Mouse (Mus musculus) liver, embryonic 11.5 days (tissue): ENCODE results near the gene Nlgn1. TPM values are rescaled to one million over a fixed set of nuclear protein-coding genes. Genes with fewer than 3 reads are reported as not detected.

ENCODE experiments used
- ATAC-seq: fragments of 200-750 bp; cut with Nextera tagmentation; replicated peaks from 2 replicates; pipeline ENCODE4 v1.8.0; 2017; ENCODE audit warnings: moderate number of reproducible peaks, mild to moderate bottlenecking, moderate TSS enrichment, moderate library complexity; ENCODE audit not compliant: low FRiP score
- DNase-seq: peaks from one replicate; pipeline ENCODE4 v3.0.0-alpha.2; 2017; ENCODE audit warnings: low spot score
- H3K27ac ChIP-seq: fragments of 300-500 bp; sonication (generic); 2 replicates; pipeline ENCODE4 v1.5.1; 2014; ENCODE audit warnings: mild to moderate bottlenecking, low read depth, low read length, control low read depth
- H3K27me3 ChIP-seq: fragments of 300-500 bp; sonication (generic); replicated peaks from 2 replicates; pipeline ENCODE4 v1.6.1; 2014; ENCODE audit warnings: low read length, mixed read lengths; ENCODE audit not compliant: control insufficient read depth, insufficient read depth
- H3K36me3 ChIP-seq: fragments of 300-500 bp; sonication (generic); 2 replicates; pipeline ENCODE4 v1.6.1; 2014; ENCODE audit warnings: mild to moderate bottlenecking, low read length, moderate library complexity, mixed read lengths; ENCODE audit not compliant: control insufficient read depth, insufficient read depth
- H3K4me1 ChIP-seq: fragments of 300-500 bp; sonication (generic); replicated peaks from 2 replicates; pipeline ENCODE4 v1.6.1; 2014; ENCODE audit warnings: low read length, mixed read lengths; ENCODE audit not compliant: control insufficient read depth, insufficient read depth
- H3K4me2 ChIP-seq: fragments of 300-500 bp; sonication (generic); 2 replicates; pipeline ENCODE4 v1.6.1; 2014; ENCODE audit warnings: mild to moderate bottlenecking, control low read depth, moderate library complexity
- H3K4me3 ChIP-seq: fragments of 300-500 bp; sonication (generic); 2 replicates; pipeline ENCODE4 v1.5.1; 2014; ENCODE audit warnings: low read depth, low read length, control low read depth
- H3K9ac ChIP-seq: fragments of 300-500 bp; sonication (generic); 2 replicates; pipeline ENCODE4 v1.6.1; 2014; ENCODE audit warnings: low read depth, low read length, control low read depth
- H3K9me3 ChIP-seq: fragments of 300-500 bp; sonication (generic); 2 replicates; pipeline ENCODE4 v1.6.1; 2016; ENCODE audit warnings: low read length, inconsistent platforms, mixed read lengths; ENCODE audit not compliant: control insufficient read depth
- WGBS: fragments of 180-500 bp; shearing (Covaris S2); extraction: QIAGEN DNeasy Blood & Tissue Kit; methylation state at CpG from one replicate; pipeline ENCODE4 v1.1.7; 2014; 5-methylcytosine and 5-hydroxymethylcytosine counted together
- polyA plus RNA-seq: library from polyadenylated mRNA; unstranded; fragments of >200 nt; fragmentation: Nextera tagmentation; extraction: Ambion mirVana; gene quantifications from 2 replicates; pipeline ENCODE4 v1.2.1, GENCODE M21; 2014

Gene Nlgn1
- polyA plus RNA-seq, 1 experiment from 2014 or later: 0.11 TPM

DNA sequence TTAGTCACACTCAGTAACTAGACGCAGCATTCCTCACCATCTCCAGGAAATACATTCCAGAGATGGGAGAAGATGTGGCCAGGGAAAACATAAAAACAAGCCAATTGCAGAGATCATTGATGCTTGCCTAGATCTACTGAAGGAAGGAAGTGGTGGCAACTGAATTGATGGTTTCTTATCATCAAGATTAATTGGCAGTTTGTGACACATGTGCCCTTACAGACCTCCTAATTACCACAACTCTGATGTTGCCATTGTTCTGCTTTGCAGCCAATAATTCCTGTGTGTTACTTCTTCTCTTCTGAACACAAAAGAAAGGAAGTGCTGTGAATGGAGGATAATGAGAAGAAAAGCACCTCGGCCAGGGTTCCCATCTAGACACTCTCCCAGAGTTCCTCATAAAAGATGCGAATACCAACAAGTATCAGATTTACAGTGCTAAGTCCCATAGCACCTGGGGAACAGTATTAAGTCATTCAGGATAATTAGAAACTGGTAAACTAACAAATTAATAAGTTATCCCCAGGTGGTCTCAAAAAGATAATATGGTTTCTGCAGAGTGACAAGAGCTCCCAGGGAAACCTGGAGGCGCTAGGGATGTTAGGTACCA is 104.0 kb downstream of the Nlgn1 start:
- 47% methylated on average over 4 of the region's 4 CpGs for WGBS
- Histone ChIP-seq H3K27ac (no peak overlapping the region), H3K4me1 (no peaks in the 10 kb centered on the region), H3K9me3 (no peaks in the 10 kb centered on the region), H3K4me3 (no peak overlapping the region), H3K4me2 (no peak overlapping the region), H3K36me3 (no peaks in the 10 kb centered on the region), H3K27me3 (no peaks in the 10 kb centered on the region), H3K9ac (no peak overlapping the region)
- DNase-seq (no peak), ATAC-seq (no peak)

DNA sequence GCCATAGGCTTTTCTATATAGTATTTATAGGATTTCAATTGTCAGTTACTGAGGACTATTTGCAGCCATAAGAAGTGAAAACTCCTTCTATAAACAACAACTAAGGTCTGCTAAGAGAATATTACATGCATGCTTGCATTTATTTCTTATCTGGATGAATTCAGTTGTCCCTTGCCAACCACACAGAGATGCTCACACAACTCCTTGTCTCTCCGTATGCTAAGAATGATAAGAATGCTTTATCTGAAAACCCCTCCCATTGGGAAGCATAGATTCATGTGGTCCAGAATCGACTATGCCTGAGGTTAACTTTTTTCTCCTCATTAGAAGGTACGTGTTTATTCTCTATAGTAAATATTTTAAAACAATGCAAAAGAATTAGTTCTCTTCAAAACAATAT is 108.8 kb downstream of the Nlgn1 start:
- Histone ChIP-seq H3K9me3 (no peaks in the 10 kb centered on the region), H3K4me3 (no peak overlapping the region), H3K27me3 (no peaks in the 10 kb centered on the region), H3K4me2 (no peak overlapping the region), H3K9ac (no peak overlapping the region), H3K36me3 (no peaks in the 10 kb centered on the region), H3K27ac (no peak overlapping the region), H3K4me1 (no peaks in the 10 kb centered on the region)
- DNase-seq: no peak
- no peak for ATAC-seq
- WGBS: 58% methylated on average over 3 of the region's 3 CpGs

GRCm38 (mm10) chr3:26216231-26216630 is 116.0 kb downstream of the Nlgn1 start:
- H3K4me2 ChIP-seq: no peak overlapping the region

DNA sequence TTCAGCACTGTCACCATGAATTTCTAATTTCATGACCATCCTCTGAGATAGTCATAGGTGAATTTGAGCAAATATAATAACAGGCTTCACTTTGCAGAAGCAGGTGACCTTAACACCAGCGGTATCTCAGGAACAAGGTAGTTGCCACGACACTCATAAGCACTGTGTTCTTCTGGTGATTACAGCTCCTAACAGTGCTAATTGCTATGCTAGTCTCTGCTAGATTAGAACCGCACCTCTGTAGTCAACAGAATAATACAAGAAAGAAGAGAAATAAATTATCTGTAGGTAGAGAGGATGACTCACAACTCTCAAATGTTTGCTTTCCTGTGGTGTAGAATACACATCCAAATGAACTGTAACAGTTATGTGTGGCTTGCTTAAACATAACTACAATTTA is 129.6 kb downstream of the Nlgn1 start:
- Histone ChIP-seq H3K9ac (no peak overlapping the region), H3K27me3 (no peaks in the 10 kb centered on the region), H3K27ac (no peak overlapping the region), H3K4me1 (no peaks in the 10 kb centered on the region), H3K36me3 (no peaks in the 10 kb centered on the region), H3K4me2 (no peak overlapping the region), H3K4me3 (no peak overlapping the region), H3K9me3 (no peaks in the 10 kb centered on the region)
- DNase-seq (no peak), ATAC-seq (no peak)
- 68% methylated on average over 3 of the region's 3 CpGs for WGBS

More at GRCm38 (mm10) chr3:26216231-26216630, 116.0 kb downstream of the Nlgn1 start:
- Histone ChIP-seq H3K36me3 (no peaks in the 10 kb centered on the region), H3K27ac (no peak overlapping the region), H3K4me3 (no peak overlapping the region), H3K27me3 (no peaks in the 10 kb centered on the region), H3K4me1 (no peaks in the 10 kb centered on the region), H3K9me3 (no peaks in the 10 kb centered on the region), H3K9ac (no peak overlapping the region)
- 68% methylated on average over 5 of the region's 5 CpGs for WGBS
- DNase-seq (no peak), ATAC-seq (no peak)

DNA sequence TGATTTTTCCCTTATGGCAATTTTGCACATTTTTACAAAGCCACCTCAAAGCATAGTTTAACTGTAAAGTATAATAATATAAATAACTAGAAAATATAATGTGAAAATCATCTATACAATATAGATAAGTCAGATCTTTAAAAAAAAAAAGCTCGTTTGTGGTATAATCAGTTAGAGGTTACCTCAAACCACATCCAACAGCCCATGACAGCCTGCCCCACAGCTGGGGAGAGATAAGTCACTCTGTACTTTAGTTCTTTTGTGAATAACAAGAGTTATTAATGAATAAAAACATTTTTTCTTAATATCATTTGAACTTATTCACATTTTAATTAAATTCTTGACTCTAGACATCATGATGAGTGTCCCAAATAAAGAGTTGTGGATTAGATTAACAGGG is 130.8 kb downstream of the Nlgn1 start:
- H3K9me3 ChIP-seq: no peaks in the 10 kb centered on the region
- H3K4me2 ChIP-seq: no peak overlapping the region
- WGBS: 35% methylated on average over 1 of the region's 1 CpGs
- no peaks in the 10 kb centered on the region for H3K4me1 ChIP-seq
- H3K4me3 ChIP-seq: no peak overlapping the region
- no peak for ATAC-seq
- H3K9ac ChIP-seq: no peak overlapping the region
- H3K27me3 ChIP-seq: no peaks in the 10 kb centered on the region
- H3K36me3 ChIP-seq: no peaks in the 10 kb centered on the region
- no peak overlapping the region for H3K27ac ChIP-seq
- no peak for DNase-seq

DNA sequence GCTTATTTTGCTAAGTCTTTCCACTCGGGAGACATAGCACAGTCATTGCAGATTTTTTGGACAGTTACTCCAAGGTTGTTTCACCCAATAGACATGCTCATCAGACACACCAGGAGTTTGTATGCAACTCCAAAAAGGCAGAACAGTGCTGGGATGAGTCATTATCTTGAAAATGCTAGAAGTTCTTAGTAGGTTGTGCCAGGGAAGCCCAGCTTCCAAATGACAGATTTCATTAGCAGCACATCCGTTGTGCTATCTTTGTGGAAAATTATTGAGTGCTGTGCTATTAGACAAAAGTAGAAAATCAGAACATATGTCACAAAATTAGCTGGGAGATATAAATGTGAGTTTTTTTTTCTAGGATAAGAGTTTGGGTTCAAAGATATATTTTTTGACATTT is 137.3 kb downstream of the Nlgn1 start:
- Histone ChIP-seq H3K27me3 (no peaks in the 10 kb centered on the region), H3K4me1 (no peaks in the 10 kb centered on the region), H3K27ac (no peak overlapping the region), H3K9ac (no peak overlapping the region), H3K4me2 (no peak overlapping the region), H3K36me3 (no peaks in the 10 kb centered on the region), H3K9me3 (no peaks in the 10 kb centered on the region), H3K4me3 (no peak overlapping the region)
- DNase-seq (no peak), ATAC-seq (no peak)
- WGBS: 85% methylated on average over 2 of the region's 2 CpGs

DNA sequence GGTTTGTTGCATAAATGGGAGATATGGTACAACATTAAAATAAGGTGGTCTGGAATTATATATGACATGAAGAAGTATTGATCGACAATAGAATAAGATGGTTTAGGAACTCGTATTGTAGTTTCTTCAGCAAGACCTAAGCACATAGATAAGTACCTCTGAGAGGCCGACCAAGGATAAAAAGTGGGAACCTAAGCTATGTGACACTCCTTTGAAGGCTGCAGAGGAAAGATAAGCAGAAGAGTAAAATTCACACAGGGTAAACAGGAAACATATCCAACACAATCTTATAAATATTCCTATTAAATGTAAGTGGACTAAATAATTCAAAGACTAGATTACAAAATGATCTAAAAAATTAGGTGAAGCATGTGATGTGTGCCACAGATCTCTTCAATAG is 151.2 kb downstream of the Nlgn1 start:
- 78% methylated on average over 3 of the region's 3 CpGs for WGBS
- H3K4me1 ChIP-seq: no peaks in the 10 kb centered on the region
- no peak overlapping the region for H3K9ac ChIP-seq
- no peak overlapping the region for H3K27ac ChIP-seq
- no peak overlapping the region for H3K4me2 ChIP-seq
- H3K9me3 ChIP-seq: no peaks in the 10 kb centered on the region
- no peaks in the 10 kb centered on the region for H3K27me3 ChIP-seq
- H3K36me3 ChIP-seq: no peaks in the 10 kb centered on the region
- no peak overlapping the region for H3K4me3 ChIP-seq
- DNase-seq (no peak), ATAC-seq (no peak)

GRCm38 (mm10) chr3:26175371-26175770 is 156.9 kb downstream of the Nlgn1 start:
- DNase-seq (no peak), ATAC-seq (no peak)
- Histone ChIP-seq H3K27me3 (no peaks in the 10 kb centered on the region), H3K36me3 (no peaks in the 10 kb centered on the region), H3K4me1 (no peaks in the 10 kb centered on the region), H3K4me3 (no peak overlapping the region), H3K9ac (no peak overlapping the region), H3K4me2 (no peak overlapping the region), H3K9me3 (no peaks in the 10 kb centered on the region), H3K27ac (no peak overlapping the region)
- WGBS: 84% methylated on average over 4 of the region's 4 CpGs

- WGBS: 62% methylated on average over 5 of the region's 5 CpGs
- no peaks in the 10 kb centered on the region for H3K9me3 ChIP-seq
- no peaks in the 10 kb centered on the region for H3K36me3 ChIP-seq
- no peak overlapping the region for H3K4me3 ChIP-seq
- no peak overlapping the region for H3K27ac ChIP-seq
- H3K9ac ChIP-seq: no peak overlapping the region
- no peaks in the 10 kb centered on the region for H3K27me3 ChIP-seq
- no peak overlapping the region for H3K4me2 ChIP-seq
- DNase-seq: no peak
- no peaks in the 10 kb centered on the region for H3K4me1 ChIP-seq
- no peak for ATAC-seq
These were observed 158.0 kb downstream of the Nlgn1 start for GRCm38 (mm10) chr3:26174257-26174656.
